Mouse (Mus musculus): ENCODE results near the gene Fhl2.

Fhl2 gene

GRCm38 (mm10) chr1:43098031-43098984, 98.5 kb downstream of the Fhl2 start, which contains the start of the genes Tgfbrap1 and AI597479:
TSS of gene Tgfbrap1 (minus strand) at chr1:43098637.
TSS of gene AI597479 (plus strand) at chr1:43098710.
- peak; percentile 88 to 91 for DNase-seq

- no peak for DNase-seq
These were observed 102.6 kb downstream of the Fhl2 start for GRCm38 (mm10) chr1:43094206-43094605.

GRCm38 (mm10) chr1:43092056-43093015, 104.4 kb downstream of the Fhl2 start:
- peak; percentile 62 to 66 for DNase-seq

- no peak for DNase-seq
These were observed 105.3 kb downstream of the Fhl2 start for GRCm38 (mm10) chr1:43091306-43092055.

GRCm38 (mm10) chr1:43090418-43090817, 106.4 kb downstream of the Fhl2 start:
- no peak for DNase-seq

- no peak for DNase-seq
These were observed 113.8 kb downstream of the Fhl2 start for GRCm38 (mm10) chr1:43082946-43083345.

- no peak for DNase-seq
These were observed 118.7 kb downstream of the Fhl2 start for GRCm38 (mm10) chr1:43078124-43078523.

- no peak for DNase-seq
These were observed 122.0 kb downstream of the Fhl2 start for GRCm38 (mm10) chr1:43074791-43075190.

Data from lung, adult 18-20 months (tissue).